Mouse (Mus musculus) layer of hippocampus, postnatal 36 days (tissue): ENCODE data around the gene Olfr312. TPM values are rescaled to one million over a fixed set of nuclear protein-coding genes. Genes with fewer than 3 reads are reported as not detected.
"Not testable (repeated sequence)": the region's sequence is repeated elsewhere in the genome, so short reads cannot be mapped to it uniquely, and the experiment has no call there.

Source experiments
- DNase-seq, 2 experiments: peaks; one replicate each; pipeline ENCODE4 v3.0.0; 2022
- total RNA-seq, 2 experiments: library from RNA; stranded (reverse); gene quantifications; 2 replicates each; pipeline ENCODE4 v1.2.3; 2021

The Olfr312 gene
- total RNA-seq: not detected

- not testable (repeated sequence) for DNase-seq
Measured at GRCm38 (mm10) chr11:58828937-58829336, at the start of gene Olfr312. Olfr312 (plus strand) TSS chr11:58829237.

- DNase-seq: no peak
Measured at GRCm38 (mm10) chr11:58782480-58783089, 46.5 kb upstream of the Olfr312 start, which contains the start of gene Olfr314. Olfr314 (plus strand) TSS chr11:58782952.

- DNase-seq: no peak
Measured at GRCm38 (mm10) chr11:58784182-58784581, 44.9 kb upstream of the Olfr312 start.

- DNase-seq: no peak
Measured at GRCm38 (mm10) chr11:58787651-58788050, 41.4 kb upstream of the Olfr312 start.

- DNase-seq: no peak
Measured at GRCm38 (mm10) chr11:58788346-58788745, 40.7 kb upstream of the Olfr312 start.

GRCm38 (mm10) chr11:58789532-58789931 lies 39.5 kb upstream of the Olfr312 start:
- no peak for DNase-seq

- no peak for DNase-seq
Measured at GRCm38 (mm10) chr11:58790053-58790452, 39.0 kb upstream of the Olfr312 start.

GRCm38 (mm10) chr11:58790646-58791045 lies 38.4 kb upstream of the Olfr312 start:
- no peak for DNase-seq

- DNase-seq: no peak
Measured at GRCm38 (mm10) chr11:58795856-58796255, 33.2 kb upstream of the Olfr312 start.

- DNase-seq: peak; percentile 66 to 71
Measured at GRCm38 (mm10) chr11:58796850-58797249, 32.2 kb upstream of the Olfr312 start.

- DNase-seq: no peak
Measured at GRCm38 (mm10) chr11:58799747-58800146, 29.3 kb upstream of the Olfr312 start.

- DNase-seq: peak; percentile 39 to 48
Measured at GRCm38 (mm10) chr11:58801558-58802228, 27.3 kb upstream of the Olfr312 start, which contains the start of gene Fam183b. Fam183b (minus strand) TSS chr11:58801960.

GRCm38 (mm10) chr11:58803871-58804270 lies 25.2 kb upstream of the Olfr312 start:
- DNase-seq: no peak

GRCm38 (mm10) chr11:58804393-58804792 lies 24.6 kb upstream of the Olfr312 start:
- no peak for DNase-seq

GRCm38 (mm10) chr11:58812001-58812400 lies 17.0 kb upstream of the Olfr312 start:
- no peak for DNase-seq

GRCm38 (mm10) chr11:58814700-58815099 lies 14.3 kb upstream of the Olfr312 start, which contains the start of gene Olfr313:
Olfr313 (plus strand) TSS chr11:58815000.
- DNase-seq: not testable (repeated sequence)

- DNase-seq: no peak
Measured at GRCm38 (mm10) chr11:58815676-58816075, 13.4 kb upstream of the Olfr312 start.

GRCm38 (mm10) chr11:58829764-58830163 lies 727 bp downstream of the Olfr312 start:
- no peak for DNase-seq

GRCm38 (mm10) chr11:58832541-58832940 lies 3.5 kb downstream of the Olfr312 start:
- peak in 1 of 2 experiments; percentile 3 for DNase-seq

- DNase-seq: not testable (repeated sequence)
Measured at GRCm38 (mm10) chr11:58838951-58839350, 9.9 kb downstream of the Olfr312 start, which contains the start of gene Olfr311. Olfr311 (plus strand) TSS chr11:58839251.

GRCm38 (mm10) chr11:58846919-58847461 lies 18.0 kb downstream of the Olfr312 start, which contains the start of gene Gm12258:
Gm12258 (plus strand) TSS chr11:58847158.
- peak; percentile 82 to 86 for DNase-seq

- DNase-seq: no peak
Measured at GRCm38 (mm10) chr11:58847636-58848035, 18.6 kb downstream of the Olfr312 start.

- DNase-seq: no peak
Measured at GRCm38 (mm10) chr11:58849731-58850130, 20.7 kb downstream of the Olfr312 start.
